Mouse (Mus musculus) ES-E14 (cell line): ENCODE measurements around the gene Tedc2. TPM values are rescaled to one million over a fixed set of nuclear protein-coding genes. Genes with fewer than 3 reads are reported as not detected.

Source experiments
- DNase-seq: peaks from one replicate; pipeline ENCODE4 v3.0.0-alpha.2; 2013; ENCODE audit warnings: low read depth, low spot score
- H3K27ac ChIP-seq: 2 replicates; pipeline ENCODE4 v1.5.1; 2012; ENCODE audit warnings: low read depth, mild to moderate bottlenecking, low read length, moderate library complexity, mixed read lengths; ENCODE audit not compliant: poor library complexity, insufficient read depth, severe bottlenecking
- H3K36me3 ChIP-seq: 2 replicates; pipeline ENCODE4 v1.6.1; 2012; ENCODE audit warnings: mild to moderate bottlenecking, low read length, moderate library complexity, mixed read lengths; ENCODE audit not compliant: control insufficient read depth, poor library complexity, insufficient read depth, severe bottlenecking
- H3K4me1 ChIP-seq, 2 experiments: fragments of 150-350 bp in 1 of 2; sonication (generic) in 1 of 2; 2 replicates each; pipeline ENCODE4 v1.6.1; 2012; ENCODE audit warnings: low read length in 2 of 2, mild to moderate bottlenecking in 1 of 2, mixed read lengths in 1 of 2; ENCODE audit not compliant: control insufficient read depth in 2 of 2, insufficient read depth in 2 of 2, poor library complexity in 1 of 2
- H3K4me3 ChIP-seq, 2 experiments: fragments of 150-350 bp in 1 of 2; sonication (generic) in 1 of 2; 2 replicates each; pipeline ENCODE4 v1.5.1; 2012; ENCODE audit warnings: low read length in 2 of 2, low read depth in 1 of 2, mild to moderate bottlenecking in 1 of 2, mixed read lengths in 1 of 2; ENCODE audit not compliant: insufficient read depth in 1 of 2, poor library complexity in 1 of 2, severe bottlenecking in 1 of 2
- H3K9ac ChIP-seq: 2 replicates; pipeline ENCODE4 v1.6.1; 2012; ENCODE audit warnings: low read depth, mild to moderate bottlenecking, low read length, mixed read lengths; ENCODE audit not compliant: poor library complexity, insufficient read depth, severe bottlenecking
- H3K9me3 ChIP-seq: fragments of 150-350 bp; sonication (generic); 2 replicates; pipeline ENCODE4 v1.6.1; 2012; ENCODE audit warnings: low read depth, mild to moderate bottlenecking, low read length; ENCODE audit not compliant: control insufficient read depth, insufficient read depth
- CHD2 ChIP-seq: IDR thresholded peaks from 2 replicates; pipeline ENCODE4 v1.6.1; 2014; ENCODE audit warnings: mild to moderate bottlenecking, low read depth, low read length, inconsistent platforms
- HCFC1 ChIP-seq: IDR thresholded peaks from 2 replicates; pipeline ENCODE4 v1.6.1; 2012; ENCODE audit warnings: low read length, inconsistent platforms, borderline replicate concordance; ENCODE audit not compliant: insufficient read depth
- MAFK ChIP-seq: IDR thresholded peaks from 2 replicates; pipeline ENCODE4 v1.6.1; 2014; ENCODE audit warnings: mild to moderate bottlenecking, low read depth, low read length, inconsistent platforms; ENCODE audit not compliant: insufficient read depth
- ZC3H11A ChIP-seq: IDR thresholded peaks from 2 replicates; pipeline ENCODE4 v1.6.1; 2012; ENCODE audit warnings: low read depth, mild to moderate bottlenecking, inconsistent platforms, low read length, borderline replicate concordance
- ZNF384 ChIP-seq: IDR thresholded peaks from 2 replicates; pipeline ENCODE4 v1.6.1; 2012; ENCODE audit warnings: low read depth, low read length, inconsistent platforms
- in situ Hi-C, 2 experiments: fragments of 600-800 bp; cut with MboI; formaldehyde crosslinking; loops; one replicate each; pipeline ENCODE4 v1.15.1; 2025; ENCODE audit warnings: low sequenced_read_pairs in 2 of 2, inconsistent platforms in 1 of 2; ENCODE audit not compliant: unreplicated experiment in 2 of 2
- total RNA-seq: library from RNA; depleted of rRNA; stranded (reverse); fragments of 300-350 nt; gene quantifications from 2 replicates; pipeline ENCODE4 v1.2.3, GENCODE M21; 2012; rRNA removed

Gene Tedc2
- total RNA-seq, 1 experiment, result 31.3 TPM

DNA sequence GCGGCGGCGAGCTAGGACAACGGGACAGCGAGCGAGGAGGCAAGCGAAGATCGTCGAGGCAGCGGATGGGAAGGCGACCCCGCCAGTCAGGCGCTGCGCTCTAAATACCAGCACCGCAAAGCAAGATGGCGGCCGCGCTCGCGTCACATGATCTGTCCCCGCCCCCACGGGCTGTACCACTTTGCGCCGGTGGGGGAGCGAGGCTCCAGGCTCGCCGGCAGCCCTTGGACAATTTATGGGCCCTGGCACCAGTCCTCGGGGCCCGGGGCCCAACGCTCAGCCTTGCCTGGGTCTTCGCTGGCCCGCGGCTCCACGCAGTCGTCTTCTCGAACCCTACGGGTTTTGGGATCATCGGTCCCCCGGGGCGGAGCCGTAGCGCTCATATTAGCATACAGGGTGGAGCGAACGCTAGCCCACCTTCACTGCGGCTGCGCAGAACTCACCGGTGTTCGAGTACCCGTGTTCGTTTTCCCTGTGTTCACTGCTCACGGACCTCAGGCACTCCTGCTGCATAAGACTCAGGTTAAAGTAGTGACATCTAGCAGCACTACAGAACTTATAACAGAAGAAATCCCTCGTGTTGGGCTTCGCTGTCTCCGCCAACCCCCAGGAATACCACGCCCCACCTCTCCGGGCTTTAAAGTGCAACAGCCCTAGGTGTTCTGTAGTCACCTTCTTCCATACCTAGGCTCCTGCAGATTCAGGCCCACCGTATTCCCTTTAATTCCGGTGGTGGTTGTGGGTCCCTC is 51.2 kb downstream of the Tedc2 start, which contains the start of gene Atp6v0c:
Atp6v0c (minus strand) TSS at position 386 of the 749 bp plus-strand sequence.
- peak; percentile 95 for DNase-seq
- Histone ChIP-seq H3K36me3 (peaks cover 18% of the 10 kb centered on the region), H3K27ac (peak within 1 kb of the TSS; percentile 96), H3K4me1 (peaks cover 8 to 16% of the 10 kb centered on the region in 2 experiments; a peak in 3 of 4 replicates), H3K4me3 (peak within 1 kb of the TSS; percentile 89 to 94), H3K9me3 (no peaks in the 10 kb centered on the region), H3K9ac (peak within 1 kb of the TSS; percentile 97)
- TF ChIP-seq ZNF384 (no peak), CHD2 (no peak), ZC3H11A (no peak)
- in situ Hi-C loops, result no loop called here

DNA sequence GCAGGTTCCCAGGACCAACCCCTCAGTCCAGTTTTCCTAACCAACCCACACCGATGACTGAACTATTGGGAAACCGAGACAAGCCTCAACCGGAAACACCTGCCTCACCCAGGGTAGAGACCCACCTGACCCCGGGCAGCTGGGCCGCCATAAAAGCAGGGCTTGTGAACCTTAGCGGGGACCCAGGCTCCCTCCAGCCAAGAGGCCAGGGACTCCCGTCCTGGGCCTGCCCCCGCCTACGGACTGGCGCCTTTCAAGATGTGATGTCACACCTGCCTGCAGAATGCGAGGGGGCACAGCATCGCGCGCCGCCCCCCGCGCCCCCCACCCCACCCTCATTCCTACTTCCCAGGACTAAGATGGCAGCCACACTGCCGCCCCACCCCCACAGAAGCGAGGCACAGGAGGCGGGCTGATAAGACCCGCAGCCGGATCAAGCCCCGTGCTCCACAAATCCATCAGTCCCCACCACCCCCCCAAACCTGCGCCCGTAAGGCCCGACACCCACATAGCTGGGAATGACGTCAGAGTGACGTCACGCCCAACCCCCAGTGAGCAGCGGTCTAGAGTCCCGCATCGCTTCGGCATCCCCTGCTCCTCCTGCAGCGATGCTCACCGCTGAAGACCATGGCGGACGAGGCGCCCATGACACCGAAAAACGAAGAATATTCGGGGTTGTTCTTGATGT is 51.9 kb downstream of the Tedc2 start:
- in situ Hi-C loops, result no loop called here
- TF ChIP-seq CHD2 (no peak), MAFK (no peak), ZC3H11A (no peak), HCFC1 (no peak), ZNF384 (no peak)
- peaks cover 8 to 16% of the 10 kb centered on the region in 2 experiments; a peak in 3 of 4 replicates for H3K4me1 ChIP-seq
- H3K36me3 ChIP-seq, result peaks cover 20% of the 10 kb centered on the region
- no peak for DNase-seq
- H3K9ac ChIP-seq, result peak overlapping the region; percentile 97
- peak overlapping the region; percentile 96 for H3K27ac ChIP-seq
- peak overlapping the region; percentile 89 to 94 for H3K4me3 ChIP-seq
- no peaks in the 10 kb centered on the region for H3K9me3 ChIP-seq

DNA sequence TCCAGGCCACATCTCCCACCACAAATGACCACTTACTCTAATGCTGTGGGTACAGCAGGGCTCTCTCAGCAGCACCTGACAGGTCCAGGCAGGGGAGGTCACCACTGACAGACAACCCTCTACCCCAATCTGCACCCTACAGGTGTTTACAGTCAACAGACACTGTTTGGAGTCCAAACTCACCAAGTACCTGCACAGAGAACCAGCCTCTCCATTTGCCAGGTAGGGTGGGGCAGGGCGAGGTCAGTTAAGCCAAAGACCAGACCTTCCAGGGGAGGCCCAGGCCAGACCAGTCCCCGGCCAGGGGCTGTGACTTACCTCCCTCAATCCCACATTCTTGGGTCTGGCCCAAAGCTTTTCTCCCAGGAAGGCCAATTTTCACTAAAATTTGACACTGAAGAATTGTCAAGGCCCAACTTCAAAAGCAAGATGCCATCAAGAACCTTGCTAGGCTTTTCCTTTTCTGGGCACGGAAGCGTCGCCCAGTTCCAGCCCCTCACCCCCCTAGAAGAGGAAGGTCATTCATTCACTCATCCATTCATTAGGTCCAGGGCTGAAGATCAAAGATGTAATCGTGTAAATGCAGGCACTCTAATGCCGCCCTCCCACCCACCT is 52.7 kb downstream of the Tedc2 start:
- Histone ChIP-seq H3K9me3 (no peaks in the 10 kb centered on the region), H3K4me1 (peaks cover 8 to 16% of the 10 kb centered on the region in 2 experiments; a peak in 3 of 4 replicates), H3K4me3 (peak overlapping the region; percentile 89 to 94), H3K27ac (no peak overlapping the region), H3K9ac (peak overlapping the region; percentile 97), H3K36me3 (peaks cover 20% of the 10 kb centered on the region)
- DNase-seq, result no peak
- in situ Hi-C loops, result no loop called here
- TF ChIP-seq ZNF384 (no peak), HCFC1 (no peak), CHD2 (no peak), ZC3H11A (no peak)

DNA sequence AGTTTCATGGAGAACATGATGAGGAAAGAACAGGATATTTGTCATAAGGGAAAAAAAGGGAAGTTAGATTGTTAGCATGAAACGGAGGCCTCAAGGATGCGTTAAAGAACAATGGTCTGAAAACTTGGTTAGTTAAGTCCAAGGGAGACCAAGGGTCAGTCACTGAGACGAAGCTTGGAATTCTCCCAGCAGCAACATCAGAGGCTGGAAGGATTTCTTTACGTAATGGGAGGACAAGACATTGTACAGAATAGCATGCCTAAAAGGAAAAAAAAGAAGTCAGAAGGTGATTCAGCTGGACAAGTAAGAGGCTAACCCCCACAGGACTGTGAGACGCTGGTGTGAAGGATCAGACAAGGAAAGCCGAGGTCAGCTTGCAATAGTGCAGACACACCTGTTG is 53.5 kb downstream of the Tedc2 start:
- in situ Hi-C loops, result no loop called here
- TF ChIP-seq MAFK (no peak), HCFC1 (no peak), ZC3H11A (no peak), CHD2 (no peak)
- Histone ChIP-seq H3K27ac (no peak overlapping the region), H3K9me3 (no peaks in the 10 kb centered on the region), H3K36me3 (peaks cover 20% of the 10 kb centered on the region), H3K4me3 (no peak overlapping the region), H3K4me1 (peaks cover 8 to 19% of the 10 kb centered on the region in 2 experiments; a peak in 3 of 4 replicates), H3K9ac (no peak overlapping the region)
- DNase-seq, result no peak

Other genes starting within 250 kb of the Tedc2 start
- not detected in 2 replicates for gene Prss30, start 240.3 kb downstream of the Tedc2 start, total RNA-seq
- gene Prss22, start 222.8 kb downstream of the Tedc2 start, total RNA-seq, result 0.85 and 1.5 TPM in 2 replicates
- gene Prss27, start 182.7 kb downstream of the Tedc2 start, total RNA-seq, result 0.31 and 0.37 TPM in 2 replicates
- gene Kctd5, start 147.4 kb downstream of the Tedc2 start, total RNA-seq, result 34.6 and 42.3 TPM in 2 replicates
- gene Pdpk1, start 69.9 kb downstream of the Tedc2 start, total RNA-seq, result 25.6 and 26.7 TPM in 2 replicates
- 28.5 and 35.3 TPM in 2 replicates for gene Amdhd2, start 57.1 kb downstream of the Tedc2 start, total RNA-seq
- 129 and 159 TPM in 2 replicates for gene Atp6v0c, start 51.1 kb downstream of the Tedc2 start, total RNA-seq
- gene Tbc1d24, start 15.3 kb downstream of the Tedc2 start, total RNA-seq, result 14.1 and 20.4 TPM in 2 replicates
- gene Ntn3, start 11.3 kb downstream of the Tedc2 start, total RNA-seq, result 2.7 and 4.1 TPM in 2 replicates
- 143 and 239 TPM in 2 replicates for gene Ccnf, start 30.6 kb upstream of the Tedc2 start, total RNA-seq
- gene Abca17, start 130.2 kb upstream of the Tedc2 start, total RNA-seq, result not detected in 2 replicates
- gene Abca3, start 131.1 kb upstream of the Tedc2 start, total RNA-seq, result 10.8 and 11.5 TPM in 2 replicates
- gene Rnps1, start 193.7 kb upstream of the Tedc2 start, total RNA-seq, result 107 and 138 TPM in 2 replicates
- 38.0 and 42.9 TPM in 2 replicates for gene Eci1, start 205.8 kb upstream of the Tedc2 start, total RNA-seq
- 1.2 and 1.8 TPM in 2 replicates for gene Dnase1l2, start 222.3 kb upstream of the Tedc2 start, total RNA-seq
- 23.4 and 38.2 TPM in 2 replicates for gene E4f1, start 249.5 kb upstream of the Tedc2 start, total RNA-seq
- gene Pgp, start 249.5 kb upstream of the Tedc2 start, total RNA-seq, result 12.8 and 16.6 TPM in 2 replicates